In genomic region chr5:74296096-74296495, GRCm38 (mm10) we compare ENCODE assay signal across 19 mouse cellular contexts.
DNase-seq lines count a peak whose midpoint lies in the region; ATAC-seq and TF ChIP-seq lines count a peak whose summit lies in the region.
"Had no signal": no experiment of that assay in that cellular context is flagged by ENCODE, and none has a peak within 500 bp of the region (broad histone marks: within the 10 kb centered on the region; RNA-seq: fewer than 3 reads in every experiment).

No protein-coding gene starts in this region.

- no peak for DNase-seq in heart, postnatal 25 days (ENCODE audit: low spot score)
- DNase-seq in lung, adult 2 months, result no peak
- peak; percentile 43 for DNase-seq in lung, postnatal 25 days (ENCODE audit: low spot score)
- DNase-seq in frontal cortex, postnatal 25 days (ENCODE audit: low spot score in 2 of 2), result no peak
- DNase-seq: adrenal gland, postnatal 25 days; cerebellum, adult 8-10 months; gastrocnemius, postnatal 14 days; liver; liver, postnatal 0 days; right cerebral cortex, postnatal 25 days; thymus, postnatal 25 days had no signal

- WGBS in heart, embryonic 16.5 days, result 46% methylated on average over 5 of the region's 5 CpGs
- 50% methylated on average over 5 of the region's 5 CpGs for WGBS in lung, embryonic 15.5 days
- WGBS in lung, adult 2 months, result 61% methylated on average over 5 of the region's 5 CpGs
- 75% methylated on average over 5 of the region's 5 CpGs for WGBS in limb, embryonic 12.5 days

- H3K4me1 ChIP-seq in heart, embryonic 16.5 days (ENCODE audit: control insufficient read depth, insufficient read depth, low read length), result peaks cover 42% of the 10 kb centered on the region
- peaks cover 72% of the 10 kb centered on the region for H3K4me1 ChIP-seq in lung, embryonic 15.5 days
- H3K4me1 ChIP-seq in lung, adult 2 months (ENCODE audit: control insufficient read depth, insufficient read depth, low read length), result no peaks in the 10 kb centered on the region
- H3K4me1 ChIP-seq in limb, embryonic 12.5 days (replicated peaks), result peaks cover 38% of the 10 kb centered on the region
- H3K4me1 ChIP-seq: midbrain, embryonic 12.5 days had no signal

- intact Hi-C loops in heart, postnatal 25 days (cut with DNase I), result no loop called here

- TF ChIP-seq POLR2A in lung, adult 2 months (IDR thresholded peaks at IDR 0.05; ENCODE audit: borderline replicate concordance, extremely low read depth, low read depth, low read length), result no peak

- no peak overlapping the region for H3K4me2 ChIP-seq in heart, embryonic 16.5 days (ENCODE audit: low read depth, low read length)
- H3K4me2 ChIP-seq in lung, embryonic 15.5 days, result no peak overlapping the region
- no peak overlapping the region for H3K4me2 ChIP-seq in limb, embryonic 12.5 days
- H3K4me2 ChIP-seq: embryonic facial prominence, embryonic 13.5 days; heart, embryonic 12.5 days; hindbrain, embryonic 14.5 days; midbrain, embryonic 12.5 days had no signal

- no peak for ATAC-seq in heart, embryonic 16.5 days (replicated peaks; ENCODE audit: extremely low read depth, insufficient read depth, low FRiP score)
- peak; percentile 62 for ATAC-seq in lung, embryonic 15.5 days (ENCODE audit: borderline replicate concordance, extremely low read depth, low FRiP score, low TSS enrichment)
- no peak for ATAC-seq in limb, embryonic 12.5 days (ENCODE audit: insufficient number of reproducible peaks, insufficient read depth, low FRiP score, low TSS enrichment, low read depth)
- ATAC-seq: intestine, postnatal 0 days; liver, postnatal 0 days had no signal

- TF ChIP-seq CTCF in lung, adult 2 months (IDR thresholded peaks at IDR 0.05; ENCODE audit: insufficient read depth, low read length), result no peak

- no peaks in the 10 kb centered on the region for H3K9me3 ChIP-seq in heart, embryonic 16.5 days (replicated peaks; ENCODE audit: control insufficient read depth, low read length)
- H3K9me3 ChIP-seq in lung, embryonic 15.5 days, result no peaks in the 10 kb centered on the region
- no peaks in the 10 kb centered on the region for H3K9me3 ChIP-seq in limb, embryonic 12.5 days
- H3K9me3 ChIP-seq: embryonic facial prominence, embryonic 13.5 days; heart, embryonic 12.5 days; midbrain, embryonic 12.5 days had no signal

- H3K27me3 ChIP-seq in heart, embryonic 16.5 days (ENCODE audit: control insufficient read depth, insufficient read depth, low read length), result no peaks in the 10 kb centered on the region
- no peaks in the 10 kb centered on the region for H3K27me3 ChIP-seq in lung, embryonic 15.5 days
- H3K27me3 ChIP-seq in limb, embryonic 12.5 days, result no peaks in the 10 kb centered on the region
- H3K27me3 ChIP-seq: embryonic facial prominence, embryonic 13.5 days; heart, embryonic 12.5 days; midbrain, embryonic 12.5 days had no signal

- no peak overlapping the region; the same call in 1 of the 2 replicates for H3K9ac ChIP-seq in heart, embryonic 16.5 days (ENCODE audit: low read length)
- no peak overlapping the region for H3K9ac ChIP-seq in lung, embryonic 15.5 days
- H3K9ac ChIP-seq in limb, embryonic 12.5 days (replicated peaks), result no peak overlapping the region
- H3K9ac ChIP-seq: embryonic facial prominence, embryonic 13.5 days; heart, embryonic 12.5 days; hindbrain, embryonic 14.5 days; liver, postnatal 0 days; midbrain, embryonic 12.5 days had no signal

- 0 out of 2 replicates have a peak overlapping the region, but pooled peaks have one; percentile 8 for H3K27ac ChIP-seq in heart, embryonic 16.5 days (ENCODE audit: low read length)
- peak overlapping the region; percentile 79 for H3K27ac ChIP-seq in lung, embryonic 15.5 days
- H3K27ac ChIP-seq in limb, embryonic 12.5 days, result peak overlapping the region; percentile 46; the same call in 1 of the 2 replicates
- H3K27ac ChIP-seq: embryonic facial prominence, embryonic 13.5 days; hindbrain, embryonic 14.5 days; midbrain, embryonic 12.5 days had no signal

- no peak overlapping the region for H3K4me3 ChIP-seq in heart, embryonic 16.5 days (ENCODE audit: low read length)
- H3K4me3 ChIP-seq in lung, embryonic 15.5 days, result no peak overlapping the region
- no peak overlapping the region for H3K4me3 ChIP-seq in lung, adult 2 months (replicated peaks; ENCODE audit: extremely low read depth, low read depth, low read length)
- H3K4me3 ChIP-seq in limb, embryonic 12.5 days (replicated peaks), result no peak overlapping the region
- H3K4me3 ChIP-seq: embryonic facial prominence, embryonic 13.5 days; heart, embryonic 12.5 days; midbrain, embryonic 12.5 days had no signal

- H3K36me3 ChIP-seq in heart, embryonic 16.5 days (ENCODE audit: control insufficient read depth, insufficient read depth), result no peaks in the 10 kb centered on the region
- no peaks in the 10 kb centered on the region for H3K36me3 ChIP-seq in lung, embryonic 15.5 days
- no peaks in the 10 kb centered on the region for H3K36me3 ChIP-seq in limb, embryonic 12.5 days
- H3K36me3 ChIP-seq: embryonic facial prominence, embryonic 13.5 days; heart, embryonic 12.5 days; midbrain, embryonic 12.5 days had no signal

Comparison
In these comparisons a context has a peak if more than half of its experiments do, and no peak if none do; other contexts are left out.
1. H3K27ac ChIP-seq: peak in every context shown above with its lines; median percentile 79 in lung, embryonic 15.5 days; 46 in limb, embryonic 12.5 days; 8 in heart, embryonic 16.5 days.